Mouse (Mus musculus) thymus, postnatal 0 days (tissue): ENCODE data around the gene Ranbp9. TPM values are rescaled to one million over a fixed set of nuclear protein-coding genes. Genes with fewer than 3 reads are reported as not detected.
A peak's percentile ranks its signal among the peaks of the same experiment; 100 is the strongest.
"Not testable (repeated sequence)": the region's sequence is repeated elsewhere in the genome, so short reads cannot be mapped to it uniquely, and the experiment has no call there.

ENCODE experiments used
- DNase-seq: peaks from one replicate; pipeline ENCODE4 v3.0.0-alpha.2; 2015; ENCODE audit warnings: low spot score
- polyA plus RNA-seq: library from polyadenylated mRNA; unstranded; fragments of >200 nt; fragmentation: Nextera tagmentation; extraction: Ambion mirVana; gene quantifications from 2 replicates; pipeline ENCODE4 v1.2.1, GENCODE M21; 2015

The Ranbp9 gene
- polyA plus RNA-seq, 1 experiment from 2014 or later: 15.3 TPM

DNA sequence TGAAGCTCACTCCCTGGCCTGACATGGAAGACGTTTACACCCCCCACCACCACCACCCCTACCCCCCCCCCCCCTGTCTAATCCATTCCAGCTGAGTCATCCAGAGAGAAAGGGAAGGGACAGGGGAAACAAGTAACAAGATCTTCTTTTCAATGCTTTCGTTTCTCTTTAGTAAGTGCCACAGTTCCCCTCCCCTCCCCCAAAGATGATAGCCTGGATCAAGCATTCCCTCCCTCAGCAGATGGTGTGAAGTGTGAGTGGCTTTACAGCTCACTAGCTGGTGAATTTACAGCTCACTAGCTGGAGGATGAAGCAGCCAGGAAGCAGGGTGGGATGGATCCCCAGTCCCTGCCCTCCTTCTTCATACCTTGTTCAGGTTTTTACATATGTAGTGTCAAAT lies 15.6 kb upstream of the Ranbp9 start:
- no peak for DNase-seq

DNA sequence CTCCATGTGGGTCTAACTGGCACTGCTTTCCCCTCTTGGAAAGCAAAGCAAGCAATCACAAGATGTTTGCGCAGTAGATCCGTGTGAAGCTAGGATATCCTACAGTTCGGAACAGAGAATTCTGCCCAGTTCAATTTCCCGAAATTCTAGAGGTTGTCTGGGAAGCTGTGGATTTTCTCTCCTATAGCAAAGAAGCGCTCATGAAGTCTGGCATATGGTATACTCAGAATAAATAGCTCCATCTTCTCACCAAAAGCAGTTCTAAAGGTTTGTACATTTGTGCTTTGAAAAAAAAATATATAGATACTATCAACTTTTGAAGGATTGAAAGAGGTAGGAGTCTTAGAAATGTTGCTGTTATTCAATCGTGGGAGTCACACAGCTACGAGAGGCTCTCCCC lies 14.6 kb upstream of the Ranbp9 start:
- DNase-seq: no peak

DNA sequence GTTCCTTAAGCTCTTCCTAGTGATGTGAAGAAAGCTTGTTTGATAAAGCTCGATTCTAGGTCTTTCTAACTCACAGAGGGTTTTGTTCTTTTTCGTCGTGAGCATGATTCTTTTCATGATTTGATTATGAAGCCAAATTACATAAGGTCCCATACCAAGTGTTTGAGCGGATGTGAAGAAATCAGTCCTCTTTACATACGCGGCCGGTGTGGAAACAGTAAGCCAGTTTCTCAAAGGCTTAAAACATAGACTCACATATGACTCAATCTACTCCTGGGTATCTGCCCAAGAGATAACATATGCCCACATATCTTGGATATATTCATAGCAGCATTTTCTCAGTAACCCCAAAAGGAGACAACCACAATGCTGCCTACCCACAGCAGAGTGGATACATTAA lies 12.6 kb upstream of the Ranbp9 start:
- DNase-seq: no peak

GRCm38 (mm10) chr13:43493058-43493481 lies 12.0 kb upstream of the Ranbp9 start:
- DNase-seq: no peak

DNA sequence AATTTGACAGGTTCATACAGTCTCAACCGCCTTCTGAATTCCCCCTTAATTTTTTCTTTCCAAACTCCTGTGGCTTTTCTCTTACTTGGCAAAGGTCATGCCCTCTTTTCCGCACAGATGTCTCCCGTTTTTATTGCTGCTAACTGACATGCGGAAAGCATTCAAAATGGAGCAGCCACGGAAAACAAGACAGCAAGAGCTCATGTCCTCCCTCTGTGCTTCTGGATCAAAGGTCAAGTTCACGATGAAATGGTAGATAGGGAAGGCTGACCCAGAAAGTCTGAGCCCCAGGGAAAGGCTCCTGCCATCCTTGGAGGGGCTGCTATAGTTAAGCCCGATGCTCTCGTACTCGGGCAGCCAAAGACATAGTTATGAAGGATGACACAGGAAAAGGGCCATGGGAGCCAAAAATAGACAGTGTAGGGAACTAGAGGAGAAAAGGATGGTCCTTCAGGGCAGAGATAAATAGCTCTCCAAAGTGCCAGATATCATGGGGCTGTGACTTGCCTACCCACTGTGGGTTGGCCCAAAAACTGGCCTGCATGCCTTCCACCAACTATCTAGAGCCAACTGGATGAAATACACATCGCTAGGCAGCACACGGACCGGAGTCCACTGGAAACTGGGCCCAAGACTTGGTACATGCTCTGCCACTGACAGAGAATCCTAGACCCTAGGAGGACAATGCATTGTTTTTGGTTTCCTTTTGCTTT lies 5.6 kb upstream of the Ranbp9 start:
- DNase-seq: no peak

- DNase-seq: no peak
These were observed 4.3 kb upstream of the Ranbp9 start for GRCm38 (mm10) chr13:43485278-43485976.

GRCm38 (mm10) chr13:43482782-43483181 lies 1.7 kb upstream of the Ranbp9 start:
- no peak for DNase-seq

DNA sequence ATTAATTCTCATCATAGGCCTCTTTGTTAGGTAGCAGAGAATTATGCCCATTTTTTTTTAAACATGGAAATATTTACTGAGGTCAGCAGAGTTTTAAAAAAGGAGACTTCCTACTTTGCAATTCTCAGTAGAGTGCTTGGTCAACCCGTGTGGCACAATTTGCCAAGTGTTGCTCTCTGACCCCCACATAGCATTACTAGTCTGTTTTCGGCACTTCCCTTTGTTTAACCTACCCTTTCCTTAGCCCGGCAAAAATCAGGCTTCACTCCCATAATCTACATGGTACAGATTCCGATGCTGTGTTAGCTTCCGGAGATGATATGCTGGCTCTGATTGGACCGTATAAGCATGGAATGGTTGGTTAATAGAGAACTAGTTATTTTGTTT lies 770 bp upstream of the Ranbp9 start:
- DNase-seq: no peak

- DNase-seq: no peak
These were observed 506 bp downstream of the Ranbp9 start for GRCm38 (mm10) chr13:43480595-43480956.

GRCm38 (mm10) chr13:43479767-43480571 lies 1.1 kb downstream of the Ranbp9 start:
- DNase-seq: peak; percentile 15

DNA sequence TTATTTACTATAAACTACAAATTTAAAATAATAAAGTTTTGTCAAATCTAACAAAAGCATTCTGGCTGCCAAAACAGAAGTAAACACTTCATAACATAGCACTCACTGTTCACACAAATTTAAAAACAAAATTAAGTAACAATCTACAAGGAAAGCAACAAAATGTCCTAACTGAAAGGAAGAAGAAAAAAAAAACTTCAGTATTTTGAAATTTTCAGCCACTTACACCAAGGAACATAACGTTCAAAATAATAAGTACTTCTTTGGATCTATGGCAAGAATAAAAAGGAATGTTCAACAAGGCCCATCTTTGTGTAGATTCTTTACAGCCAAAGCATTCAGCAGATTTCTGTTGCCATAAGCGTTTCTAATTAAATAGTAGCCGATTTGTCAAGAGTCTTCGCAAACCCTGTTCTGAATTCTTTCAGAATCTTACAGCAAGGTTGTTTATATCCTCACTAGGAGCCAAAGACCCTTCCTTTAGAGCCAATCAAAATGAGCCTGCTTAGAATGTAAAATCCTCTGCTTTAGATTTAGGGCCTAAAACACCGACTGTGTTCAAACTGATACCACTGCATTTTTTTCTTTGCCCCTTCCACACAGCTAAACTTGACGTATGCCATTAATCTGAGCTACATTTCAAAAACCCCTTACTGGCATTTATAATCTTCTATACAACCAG lies 1.9 kb downstream of the Ranbp9 start:
- peak; percentile 47 for DNase-seq

DNA sequence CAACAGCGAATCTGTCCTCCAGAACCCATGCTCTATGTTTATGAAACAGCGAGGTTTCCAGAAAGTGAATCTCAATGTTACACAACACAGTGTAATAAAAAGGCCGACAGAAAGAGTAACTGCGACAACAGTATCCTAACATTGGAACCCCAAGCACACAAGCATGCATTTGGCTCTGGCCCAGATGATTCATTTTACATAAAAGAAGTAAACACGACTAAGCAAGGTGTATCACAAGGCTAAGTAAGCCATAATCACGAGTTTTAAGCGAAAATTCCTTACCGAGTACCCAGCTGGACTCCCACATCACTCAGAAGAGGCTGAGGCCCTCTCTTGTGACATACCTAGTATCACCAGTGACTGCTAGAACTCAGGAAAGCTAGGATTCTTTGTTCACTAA lies 2.5 kb downstream of the Ranbp9 start:
- no peak for DNase-seq

DNA sequence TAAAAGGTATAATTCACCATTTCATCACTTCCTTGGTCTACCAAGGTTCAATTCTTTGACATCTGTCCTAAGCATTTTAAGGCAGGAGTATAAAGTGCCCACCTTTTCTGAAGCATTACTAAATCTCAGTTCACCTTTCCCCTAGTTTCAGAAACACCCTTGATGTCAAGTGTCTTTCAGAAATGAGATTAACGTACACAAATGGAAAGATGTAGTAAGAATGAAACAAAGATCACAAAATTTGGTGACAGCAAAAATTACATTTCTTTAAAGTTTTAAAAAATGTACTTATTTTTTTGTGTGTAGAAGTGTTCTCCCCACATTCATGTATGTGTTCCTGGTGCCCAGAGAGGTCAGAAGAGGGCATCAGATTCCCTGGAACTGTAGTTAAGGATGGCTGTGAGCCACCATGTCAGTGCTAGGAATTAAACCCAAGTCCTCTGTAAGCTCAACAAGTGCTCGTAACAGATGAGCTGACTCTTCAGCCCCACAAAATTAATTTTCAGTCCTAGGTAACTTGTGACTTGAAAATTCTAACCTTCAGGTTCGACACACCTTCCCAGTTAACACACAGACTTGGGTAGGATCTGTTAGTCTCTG lies 3.9 kb downstream of the Ranbp9 start:
- no peak for DNase-seq

DNA sequence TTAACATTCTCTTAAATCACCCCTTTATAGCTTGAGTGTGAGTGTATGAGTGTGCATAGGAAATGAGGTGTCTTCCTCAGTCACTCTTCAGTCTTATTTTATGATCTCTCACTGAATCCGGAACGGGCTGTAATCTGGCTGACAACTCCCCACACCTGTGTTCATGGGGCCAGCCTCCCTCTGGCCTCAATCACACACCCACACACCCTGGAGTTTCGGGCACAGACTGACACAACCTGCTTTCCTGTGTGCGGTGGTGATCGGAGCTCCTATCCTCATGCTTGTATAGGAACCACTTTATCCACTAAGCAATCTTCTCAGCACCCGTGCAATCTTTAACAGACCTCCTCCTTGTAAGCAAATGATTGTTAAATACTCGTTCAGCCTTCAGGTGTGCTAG lies 4.9 kb downstream of the Ranbp9 start:
- no peak for DNase-seq

GRCm38 (mm10) chr13:43474722-43475121 lies 6.4 kb downstream of the Ranbp9 start:
- DNase-seq: no peak

DNA sequence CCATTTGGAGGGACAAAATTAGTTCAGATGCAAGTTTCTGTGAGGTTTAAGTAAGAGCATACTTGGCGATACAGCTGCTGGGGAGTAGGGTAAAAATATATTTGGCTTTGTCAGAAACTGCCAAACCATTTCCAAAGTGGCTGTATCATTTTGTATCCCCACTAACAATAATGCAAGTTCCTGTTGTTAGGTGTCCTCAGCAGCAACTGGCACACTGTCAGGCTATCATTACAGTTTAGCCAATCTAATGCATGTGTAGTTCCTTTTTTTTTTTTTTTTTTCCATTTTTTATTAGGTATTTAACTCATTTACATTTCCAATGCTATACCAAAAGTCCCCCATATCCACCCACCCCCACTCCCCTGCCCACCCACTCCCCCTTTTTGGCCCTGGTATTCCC lies 9.2 kb downstream of the Ranbp9 start:
- not testable (repeated sequence) for DNase-seq

DNA sequence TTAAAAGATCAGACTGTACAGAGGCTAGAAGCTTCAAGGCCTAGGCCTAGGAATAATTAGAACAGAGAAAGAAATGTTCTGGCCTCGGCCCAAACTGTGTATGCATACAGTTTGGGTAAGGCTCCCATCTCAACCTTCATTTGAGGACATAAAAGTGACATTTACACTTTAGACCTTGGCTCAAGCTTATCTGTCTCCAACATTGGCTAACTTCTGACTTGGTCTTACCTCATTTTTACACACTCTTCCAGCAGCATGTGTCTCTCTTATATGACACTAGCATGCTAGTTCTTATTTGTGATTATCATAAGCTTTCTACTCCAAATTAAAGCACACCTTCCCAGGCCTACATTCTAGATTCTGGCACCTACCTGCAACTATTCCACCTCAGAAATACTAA lies 11.5 kb downstream of the Ranbp9 start:
- DNase-seq: no peak

DNA sequence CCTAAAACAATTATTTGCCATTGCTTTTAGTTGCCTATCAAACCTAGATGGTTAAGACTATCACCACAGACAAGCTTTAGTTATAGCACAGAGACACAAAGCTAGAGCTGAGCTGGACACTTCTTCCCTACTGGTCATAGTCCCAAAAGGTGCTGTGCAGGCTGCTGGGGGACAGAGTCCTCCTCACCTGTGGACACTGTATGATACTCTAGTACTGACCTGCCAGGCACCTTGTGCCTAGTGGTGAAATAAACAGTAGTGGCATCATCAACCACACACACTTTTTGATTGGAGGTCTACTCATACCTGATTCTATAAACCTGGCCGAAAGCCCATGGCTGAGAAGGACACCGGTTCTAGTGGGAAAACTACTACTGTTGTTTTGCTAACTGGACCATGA lies 16.5 kb downstream of the Ranbp9 start:
- DNase-seq: no peak

- no peak for DNase-seq
These were observed 23.9 kb downstream of the Ranbp9 start for GRCm38 (mm10) chr13:43457161-43457560.

DNA sequence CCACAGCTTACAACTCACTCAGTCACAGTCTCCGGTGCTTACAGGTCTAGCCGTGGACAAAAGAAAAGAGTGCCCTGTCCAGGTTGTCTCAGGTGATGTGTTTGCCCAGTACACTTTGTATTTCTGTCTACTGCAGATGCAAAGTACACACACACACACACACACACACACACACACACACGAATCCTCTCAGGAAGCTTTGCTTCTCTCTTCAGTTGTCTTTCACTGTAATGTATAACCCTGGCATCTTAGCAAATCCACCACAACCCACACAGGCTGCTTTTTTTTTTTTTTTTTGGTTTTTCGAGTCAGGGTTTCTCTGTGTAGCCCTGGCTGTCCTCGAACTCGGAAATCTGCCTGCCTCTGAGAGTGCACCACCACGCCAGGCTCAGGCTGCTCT lies 26.7 kb downstream of the Ranbp9 start:
- peak; percentile 10 for DNase-seq

GRCm38 (mm10) chr13:43452843-43453605 lies 28.1 kb downstream of the Ranbp9 start:
- peak; percentile 74 for DNase-seq
